ENCODE assay signal across 23 mouse cellular contexts in the genomic region with DNA sequence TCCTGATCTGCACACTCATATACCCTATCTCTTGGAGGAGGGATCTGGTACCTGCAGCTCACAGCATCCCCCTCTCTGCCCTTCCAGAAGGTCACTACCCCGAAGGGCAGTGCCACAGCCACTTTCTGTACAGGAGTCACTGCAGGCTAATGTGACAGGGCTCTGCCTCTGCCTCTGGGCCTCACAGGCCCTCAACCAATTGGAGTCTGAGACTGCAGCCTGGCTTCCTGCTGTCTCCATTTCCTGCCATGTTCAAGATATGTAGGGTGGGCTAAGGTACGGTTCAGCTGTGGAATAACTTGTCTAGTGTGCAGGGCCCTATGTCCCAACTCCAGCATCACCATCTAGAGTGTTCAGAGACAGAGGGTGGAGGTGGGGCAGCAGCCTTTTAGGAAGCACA. TPM values are rescaled to one million over a fixed set of nuclear protein-coding genes. Genes with fewer than 3 reads are reported as not detected.
DNase-seq lines count a peak whose midpoint lies in the region; TF ChIP-seq lines count a peak whose summit lies in the region.
"Had no signal": no experiment of that assay in that cellular context is flagged by ENCODE, and none has a peak within 500 bp of the region (broad histone marks: within the 10 kb centered on the region; RNA-seq: fewer than 3 reads in every experiment).

No protein-coding gene starts in this region.

- no peak overlapping the region for H3K4me3 ChIP-seq in gastrocnemius, adult 2 months
- no peak overlapping the region for H3K4me3 ChIP-seq in thymus, adult 2 months (ENCODE audit: control insufficient read depth, insufficient read depth, low read length)
- H3K4me3 ChIP-seq: embryonic facial prominence, embryonic 12.5 days; embryonic facial prominence, embryonic 15.5 days; forebrain, embryonic 12.5 days; heart, embryonic 12.5 days; heart, embryonic 15.5 days; hindbrain, embryonic 15.5 days had no signal

- peak overlapping the region; percentile 80 for H3K27ac ChIP-seq in gastrocnemius, adult 2 months
- H3K27ac ChIP-seq in thymus, adult 2 months (ENCODE audit: control insufficient read depth, insufficient read depth, low read length): no peak overlapping the region
- H3K27ac ChIP-seq: embryonic facial prominence, embryonic 12.5 days; embryonic facial prominence, embryonic 15.5 days; forebrain, embryonic 12.5 days had no signal

- peaks cover 6% of the 10 kb centered on the region for H3K4me1 ChIP-seq in thymus, adult 2 months (replicated peaks; ENCODE audit: control insufficient read depth, insufficient read depth, low read length)
- H3K4me1 ChIP-seq: embryonic facial prominence, embryonic 12.5 days had no signal

- WGBS in thymus, adult 2 months: 61% methylated on average over 2 of the region's 2 CpGs

- peak; percentile 11 for DNase-seq in gastrocnemius, adult 2 months
- no peak for DNase-seq in gastrocnemius, postnatal 36 days
- peak; percentile 16 for DNase-seq in thymus, adult 2 months
- DNase-seq in thymus, adult 18-20 months: no peak
- DNase-seq in thymus, postnatal 4 days: peak; percentile 52
- no peak for DNase-seq in thymus, postnatal 10 days (ENCODE audit: low spot score in 2 of 2)
- DNase-seq: adrenal gland, postnatal 10 days; B cell, adult 2 months; cerebellum, adult 11 months; cerebellum, adult 2 months; cerebellum, adult 9-11 months; gastrocnemius, postnatal 14 days; heart, adult 18-20 months; heart, postnatal 10 days; heart, postnatal 36 days had no signal

- TF ChIP-seq POLR2A in thymus, adult 2 months (IDR thresholded peaks at IDR 0.05; ENCODE audit: control insufficient read depth, extremely low read depth, insufficient read depth, low read length, poor library complexity): no peak

- H3K27me3 ChIP-seq in thymus, adult 2 months (ENCODE audit: control insufficient read depth, insufficient read depth, low read length): no peaks in the 10 kb centered on the region
- H3K27me3 ChIP-seq: CH12.LX; embryonic facial prominence, embryonic 12.5 days; embryonic facial prominence, embryonic 15.5 days; forebrain, embryonic 12.5 days; heart, embryonic 12.5 days; heart, embryonic 15.5 days; hindbrain, embryonic 15.5 days; Patski had no signal

- TF ChIP-seq CTCF in gastrocnemius, adult 2 months (IDR thresholded peaks at IDR 0.05): no peak
- no peak for TF ChIP-seq CTCF in thymus, adult 2 months (IDR thresholded peaks at IDR 0.05; ENCODE audit: borderline replicate concordance, control insufficient read depth, extremely low read depth, insufficient read depth, low read length, poor library complexity)

- H3K36me3 ChIP-seq in thymus, adult 2 months (ENCODE audit: control insufficient read depth, insufficient read depth, low read length): no peaks in the 10 kb centered on the region

- intact Hi-C loops in gastrocnemius, adult 2 months (cut with DNase I): no loop called here
- intact Hi-C loops in gastrocnemius, postnatal 36 days (cut with DNase I): no loop called here

RNA-seq across cellular contexts. Expression of a gene that starts 35.3 kb away (rescaled TPM):
- total RNA-seq in gastrocnemius, adult 2 months (2021): 10 to 100 TPM; 27.5 to 43.4 TPM
- total RNA-seq in gastrocnemius, postnatal 36 days (2021): 10 to 100 TPM; 18.4 to 21.0 TPM
- 466 and 519 TPM in 2 replicates for polyA plus RNA-seq in thymus, adult 2 months (2012; rRNA removed)

Comparison
In these comparisons a context has a peak if more than half of its experiments do, and no peak if none do; other contexts are left out.
1. DNase-seq: peak in gastrocnemius, adult 2 months (single experiment), thymus, adult 2 months (single experiment) and thymus, postnatal 4 days (single experiment); none in gastrocnemius, postnatal 36 days (0 of 2), thymus, adult 18-20 months (0 of 2) and thymus, postnatal 10 days (0 of 2).